Mouse (Mus musculus) thymus, adult 2 months (tissue): ENCODE results near the gene Rnd1.

Experiments
- CTCF ChIP-seq: fragments of 200-500 bp; IDR thresholded peaks from 2 replicates; pipeline ENCODE4 v1.5.1; 2012; ENCODE audit warnings: mild to moderate bottlenecking, control low read depth, low read length, moderate library complexity, borderline replicate concordance; ENCODE audit not compliant: control insufficient read depth, poor library complexity, insufficient read depth; ENCODE audit errors: extremely low read depth
- POLR2A ChIP-seq: fragments of 200-500 bp; IDR thresholded peaks from 2 replicates; pipeline ENCODE4 v1.6.1; 2012; ENCODE audit warnings: mild to moderate bottlenecking, low read length, control low read depth, moderate library complexity; ENCODE audit not compliant: control insufficient read depth, poor library complexity, insufficient read depth; ENCODE audit errors: extremely low read depth

DNA sequence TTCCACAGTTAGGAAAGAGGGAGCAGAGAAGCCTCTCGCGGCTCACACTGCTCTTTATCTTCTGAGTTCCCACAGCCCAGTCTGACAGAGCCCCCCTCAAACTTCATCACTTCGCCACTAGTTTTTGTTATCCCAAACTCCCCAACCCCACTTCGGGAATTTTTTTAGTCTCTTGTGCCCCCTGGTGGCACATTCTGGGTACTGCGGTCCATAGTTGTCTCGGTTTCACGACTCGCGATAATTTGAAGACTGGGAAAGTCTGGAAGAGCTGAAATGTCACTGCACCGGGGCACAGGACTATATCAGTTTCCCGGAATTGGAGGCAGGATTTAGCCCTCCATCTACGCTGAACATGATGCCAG, 60.1 kb downstream of the Rnd1 start:
- TF ChIP-seq POLR2A (no peak), CTCF (peak; percentile 33; the same call in 1 of the 2 replicates)
